Mouse (Mus musculus) left cerebral cortex, adult 2 months (tissue): ENCODE results near the gene Kifc5b. TPM values are rescaled to one million over a fixed set of nuclear protein-coding genes. Genes with fewer than 3 reads are reported as not detected.

Source experiments
- DNase-seq, 2 experiments: peaks; one replicate each; pipeline ENCODE4 v3.0.0; 2021 to 2022; ENCODE audit warnings: low spot score in 2 of 2, mixed read lengths in 1 of 2; ENCODE audit errors: extremely low spot score in 1 of 2
- H3K27ac ChIP-seq: fragments of 200-600 bp; 2 replicates; pipeline ENCODE4 v1.8.1; 2022
- H3K4me3 ChIP-seq: fragments of 200-600 bp; 2 replicates; pipeline ENCODE4 v1.8.1; 2022
- CTCF ChIP-seq: fragments of 200-600 bp; IDR thresholded peaks from 2 replicates; pipeline ENCODE4 v1.8.1; 2022; ENCODE audit warnings: antibody characterized with exemption, mild to moderate bottlenecking, moderate library complexity
- intact Hi-C: fragments of 180-260 bp; cut with DNase I; formaldehyde crosslinking; loops from one replicate; pipeline ENCODE4 v1.15.1; 2025
- long read RNA-seq, 2 experiments: library from polyadenylated mRNA; stranded (forward); transcript quantifications; one replicate each; pipeline ENCODE4 v2.0.0; 2021; ENCODE audit warnings: borderline mapping rate in 2 of 2
- total RNA-seq, 2 experiments: library from RNA; stranded (reverse); gene quantifications; 2 replicates each; pipeline ENCODE4 v1.2.3; 2021

Kifc5b gene
- total RNA-seq = 1 to 10 TPM; 3.3 to 4.6 TPM
- long read RNA-seq, experiment 1, partial matches to known transcripts = 0 of 2 reads
- long read RNA-seq, experiment 1, other reads (novel, unspliced or antisense) = 2 of 2 reads
- long read RNA-seq, experiment 2 = 0 reads

- intact Hi-C loops = loop anchor here (2.0 kb wide), 1 partner anchor 112 kb away; the partner anchor contains the start of gene Bak1
- H3K27ac ChIP-seq = no peak within 1 kb of the TSS
- peak; percentile 99 for TF ChIP-seq CTCF
- H3K4me3 ChIP-seq = peak within 1 kb of the TSS; percentile 67
- DNase-seq = peak; percentile 99 to 100
Measured at GRCm38 (mm10) chr17:26916711-26917482, at the start of gene Kifc5b. Gene Kifc5b (plus strand): TSS chr17:26917091.

DNA sequence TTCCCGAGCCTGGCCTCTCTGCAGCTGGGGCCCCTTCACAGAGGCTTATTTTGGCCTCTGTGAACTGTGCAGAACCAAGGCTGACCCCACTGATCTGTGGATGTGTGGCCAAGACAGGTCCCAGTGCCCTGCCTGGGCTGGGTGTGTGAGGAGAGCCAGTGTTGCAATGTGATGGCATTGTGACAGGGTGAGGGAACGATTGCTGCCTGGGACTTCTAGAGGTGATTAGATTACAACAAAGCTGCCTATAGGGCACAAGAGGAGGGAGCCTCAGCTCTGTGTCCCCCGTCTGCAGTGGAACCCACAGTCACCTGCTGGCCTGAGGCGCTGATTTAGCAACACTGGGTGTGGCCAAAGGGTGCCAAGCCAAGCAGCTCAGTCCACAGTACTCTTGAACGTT lies 48.1 kb upstream of the Kifc5b start:
- no peak overlapping the region for H3K4me3 ChIP-seq
- intact Hi-C loops = no loop called here
- no peak for TF ChIP-seq CTCF
- no peak overlapping the region for H3K27ac ChIP-seq
- DNase-seq = no peak

DNA sequence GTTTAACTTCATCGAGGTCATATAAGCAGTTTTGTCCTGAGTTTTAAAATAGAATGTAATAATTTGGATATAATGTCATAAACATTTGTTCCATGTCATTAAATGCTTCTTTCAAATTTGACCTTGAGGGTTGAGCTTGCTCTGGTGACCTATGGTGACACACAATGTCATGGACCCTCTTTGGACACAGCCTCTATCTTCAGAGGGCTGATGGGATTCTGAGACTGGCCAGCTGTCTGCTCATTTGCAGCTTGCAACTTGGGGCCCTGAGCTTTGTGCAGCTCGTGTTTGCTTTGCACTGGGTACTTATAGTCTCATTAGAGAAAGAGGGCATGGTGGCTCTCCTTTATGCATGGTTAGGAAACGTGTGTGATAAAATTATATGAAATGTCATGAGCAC lies 44.0 kb upstream of the Kifc5b start:
- intact Hi-C loops = no loop called here
- Histone ChIP-seq H3K27ac (no peak overlapping the region), H3K4me3 (no peak overlapping the region)
- TF ChIP-seq CTCF = no peak
- DNase-seq = no peak

DNA sequence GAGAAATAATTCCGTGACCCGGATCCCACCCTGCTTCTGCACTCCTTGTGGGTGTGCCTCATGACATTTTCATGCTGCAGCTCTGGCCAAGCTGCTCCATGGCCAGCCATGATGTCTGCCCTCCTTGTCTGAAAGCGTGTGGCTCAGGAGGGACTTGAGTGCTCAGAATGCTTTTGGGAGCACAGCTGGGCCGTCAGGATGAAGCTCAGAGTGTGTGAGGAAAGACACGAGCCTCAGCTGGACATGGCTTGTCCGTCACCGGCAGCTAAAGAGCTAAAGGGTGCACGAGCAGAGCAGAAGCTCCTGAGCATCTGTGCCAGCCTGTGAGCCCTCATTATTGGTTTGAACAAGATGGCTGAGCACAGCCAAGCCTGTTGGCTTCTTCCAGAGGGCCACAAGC lies 43.4 kb upstream of the Kifc5b start:
- TF ChIP-seq CTCF = no peak
- H3K4me3 ChIP-seq = no peak overlapping the region
- H3K27ac ChIP-seq = no peak overlapping the region
- no peak for DNase-seq
- intact Hi-C loops = no loop called here

- intact Hi-C loops = no loop called here
- H3K4me3 ChIP-seq = no peak overlapping the region
- DNase-seq = no peak
- TF ChIP-seq CTCF = no peak
- no peak overlapping the region for H3K27ac ChIP-seq
Measured at GRCm38 (mm10) chr17:26874542-26874941, 42.3 kb upstream of the Kifc5b start.

- no peak for DNase-seq
- no peak overlapping the region for H3K27ac ChIP-seq
- no peak for TF ChIP-seq CTCF
- H3K4me3 ChIP-seq = no peak overlapping the region
- intact Hi-C loops = no loop called here
Measured at GRCm38 (mm10) chr17:26877927-26878326, 39.0 kb upstream of the Kifc5b start.

GRCm38 (mm10) chr17:26879235-26879634 lies 37.7 kb upstream of the Kifc5b start:
- intact Hi-C loops = no loop called here
- DNase-seq = no peak

DNA sequence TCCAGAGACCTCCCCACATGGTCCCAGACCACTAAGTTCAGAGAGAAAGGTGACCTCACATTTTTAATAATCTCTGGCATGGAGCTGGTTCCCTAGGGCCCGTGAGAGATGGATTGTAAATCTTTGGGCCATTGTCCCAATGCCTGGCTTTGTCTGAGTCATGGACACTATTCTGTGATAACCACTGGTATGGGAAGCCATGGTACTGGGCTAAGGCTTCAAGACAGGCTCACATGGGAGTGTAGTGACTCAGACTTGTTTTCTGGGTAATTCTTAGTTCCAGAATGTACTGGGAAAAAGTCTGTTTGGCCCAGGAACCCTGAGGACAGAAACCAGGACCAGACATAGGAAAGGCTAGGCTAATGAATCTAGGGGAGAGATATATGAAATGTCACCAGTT lies 34.2 kb upstream of the Kifc5b start:
- Histone ChIP-seq H3K4me3 (no peak overlapping the region), H3K27ac (no peak overlapping the region)
- DNase-seq = no peak
- TF ChIP-seq CTCF = no peak
- intact Hi-C loops = no loop called here

More at GRCm38 (mm10) chr17:26879235-26879634, 37.7 kb upstream of the Kifc5b start:
- Histone ChIP-seq H3K27ac (no peak overlapping the region), H3K4me3 (no peak overlapping the region)
- no peak; the same call in 1 of the 2 replicates for TF ChIP-seq CTCF

DNA sequence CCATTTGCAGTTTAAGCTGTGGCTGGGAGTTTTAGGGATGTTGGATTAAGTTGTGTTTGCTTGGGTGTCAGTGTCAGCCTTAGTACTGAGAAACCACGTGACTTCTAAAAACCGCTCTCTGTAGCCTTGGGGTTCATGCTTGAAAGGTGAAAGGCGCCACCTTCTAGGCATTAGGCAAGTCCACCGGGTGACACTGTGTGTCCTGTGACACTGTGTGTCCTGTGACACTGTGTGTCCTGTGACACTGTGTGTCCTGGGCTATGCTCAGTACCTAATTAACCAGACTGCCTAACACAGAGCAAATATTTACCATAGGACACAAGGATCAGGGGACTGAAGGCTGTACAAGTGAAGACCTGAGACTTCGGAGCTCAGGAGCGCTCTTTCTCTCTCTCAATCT lies 33.3 kb upstream of the Kifc5b start:
- H3K27ac ChIP-seq = no peak overlapping the region
- intact Hi-C loops = no loop called here
- no peak for TF ChIP-seq CTCF
- DNase-seq = no peak
- no peak overlapping the region for H3K4me3 ChIP-seq

- peak; percentile 46 for TF ChIP-seq CTCF
- H3K27ac ChIP-seq = no peak overlapping the region
Measured at GRCm38 (mm10) chr17:26884995-26885926, 31.6 kb upstream of the Kifc5b start.

GRCm38 (mm10) chr17:26886047-26886749 lies 30.7 kb upstream of the Kifc5b start:
- Histone ChIP-seq H3K4me3 (peak overlapping the region; percentile 55), H3K27ac (no peak overlapping the region)
- TF ChIP-seq CTCF = peak; percentile 100
- intact Hi-C loops = loop anchor here (1.0 to 5.0 kb wide), 3 partner anchors 169 to 424 kb away; partner anchors contain the start of gene Crebrf
- DNase-seq = peak; percentile 84 to 88

More at GRCm38 (mm10) chr17:26884995-26885926, 31.6 kb upstream of the Kifc5b start:
- peak; percentile 67 to 68 for DNase-seq
- peak overlapping the region; percentile 55 for H3K4me3 ChIP-seq
- intact Hi-C loops = loop anchor here (2.0 to 5.0 kb wide), 3 partner anchors 90 to 423 kb away; partner anchors contain the start of gene Crebrf
